Mouse (Mus musculus): ENCODE measurements at regions not wholly inside any gene's neighbourhood (a gene's known extent, or its start where the extent isn't known, plus 50 kb on each side); places are given as distances from the start of the nearest gene placed in this dataset.

- Histone ChIP-seq H3K4me3 (no peak overlapping the region), H3K36me3 (replicated peaks) (no peaks in the 10 kb centered on the region), H3K27ac (no peak overlapping the region), H3K4me1 (peaks cover 2% of the 10 kb centered on the region), H3K27me3 (ENCODE audit: poor library complexity, severe bottlenecking) (peaks cover 3% of the 10 kb centered on the region; the same call in 1 of the 2 replicates), H3K9me3 (no peaks in the 10 kb centered on the region)
- DNase-seq (ENCODE audit: extremely low spot score, low spot score): no peak
- WGBS: 91% methylated on average over 4 of the region's 4 CpGs
These were observed 286.6 kb upstream of the Nfe2l3 start for GRCm38 (mm10) chr6:51145863-51146262.

- no peak overlapping the region for H3K27ac ChIP-seq
- 91% methylated on average over 9 of the region's 9 CpGs for WGBS
- no peak for DNase-seq (ENCODE audit: extremely low spot score, low spot score)
These were observed 283.6 kb upstream of the Nfe2l3 start for GRCm38 (mm10) chr6:51148821-51149220.

GRCm38 (mm10) chr6:51150066-51150465 lies 282.4 kb upstream of the Nfe2l3 start:
- Histone ChIP-seq H3K4me1 (peaks cover 18% of the 10 kb centered on the region), H3K36me3 (replicated peaks) (no peaks in the 10 kb centered on the region), H3K27ac (no peak overlapping the region), H3K9me3 (no peaks in the 10 kb centered on the region), H3K27me3 (ENCODE audit: poor library complexity, severe bottlenecking) (peaks cover 5% of the 10 kb centered on the region; the same call in 1 of the 2 replicates), H3K4me3 (no peak overlapping the region)
- DNase-seq (ENCODE audit: extremely low spot score, low spot score): no peak
- 88% methylated on average over 2 of the region's 2 CpGs for WGBS

More at GRCm38 (mm10) chr6:51148821-51149220, 283.6 kb upstream of the Nfe2l3 start:
- Histone ChIP-seq H3K9me3 (no peaks in the 10 kb centered on the region), H3K27me3 (ENCODE audit: poor library complexity, severe bottlenecking) (peaks cover 5% of the 10 kb centered on the region; the same call in 1 of the 2 replicates), H3K4me1 (peaks cover 18% of the 10 kb centered on the region), H3K4me3 (no peak overlapping the region), H3K36me3 (replicated peaks) (no peaks in the 10 kb centered on the region)

- no peaks in the 10 kb centered on the region for H3K36me3 ChIP-seq (replicated peaks)
- H3K27ac ChIP-seq: no peak overlapping the region
- 91% methylated on average over 7 of the region's 7 CpGs for WGBS
- peaks cover 18% of the 10 kb centered on the region for H3K4me1 ChIP-seq
- DNase-seq (ENCODE audit: extremely low spot score, low spot score): no peak
- peaks cover 5% of the 10 kb centered on the region; the same call in 1 of the 2 replicates for H3K27me3 ChIP-seq (ENCODE audit: poor library complexity, severe bottlenecking)
- H3K4me3 ChIP-seq: no peak overlapping the region
- no peaks in the 10 kb centered on the region for H3K9me3 ChIP-seq
These were observed 282.0 kb upstream of the Nfe2l3 start for GRCm38 (mm10) chr6:51150486-51150885.

GRCm38 (mm10) chr6:51150916-51151315 lies 281.6 kb upstream of the Nfe2l3 start:
- H3K36me3 ChIP-seq (replicated peaks): no peaks in the 10 kb centered on the region
- 80% methylated on average over 2 of the region's 2 CpGs for WGBS
- H3K27me3 ChIP-seq (ENCODE audit: poor library complexity, severe bottlenecking): peaks cover 5% of the 10 kb centered on the region; the same call in 1 of the 2 replicates
- no peak overlapping the region for H3K27ac ChIP-seq
- H3K4me1 ChIP-seq: peaks cover 18% of the 10 kb centered on the region
- no peak overlapping the region for H3K4me3 ChIP-seq
- H3K9me3 ChIP-seq: no peaks in the 10 kb centered on the region
- DNase-seq (ENCODE audit: extremely low spot score, low spot score): no peak

GRCm38 (mm10) chr6:51156836-51157370 lies 275.6 kb upstream of the Nfe2l3 start:
- H3K36me3 ChIP-seq (replicated peaks): no peaks in the 10 kb centered on the region
- peaks cover 12% of the 10 kb centered on the region for H3K4me1 ChIP-seq
- H3K27me3 ChIP-seq (ENCODE audit: poor library complexity, severe bottlenecking): peaks cover 4% of the 10 kb centered on the region; the same call in 1 of the 2 replicates
- H3K4me3 ChIP-seq: no peak overlapping the region
- no peaks in the 10 kb centered on the region for H3K9me3 ChIP-seq
- DNase-seq (ENCODE audit: extremely low spot score, low spot score): no peak
- 80% methylated on average over 8 of the region's 8 CpGs for WGBS
- H3K27ac ChIP-seq: no peak overlapping the region

- Histone ChIP-seq H3K27ac (no peak overlapping the region; the same call in 1 of the 2 replicates), H3K27me3 (ENCODE audit: poor library complexity, severe bottlenecking) (0 out of 2 replicates have a peak, but pooled peaks cover 7% of the 10 kb centered on the region), H3K4me3 (no peak overlapping the region), H3K36me3 (replicated peaks) (no peaks in the 10 kb centered on the region), H3K9me3 (no peaks in the 10 kb centered on the region), H3K4me1 (peaks cover 28% of the 10 kb centered on the region)
- whole genome bisulfite sequencing: 81% methylated on average over 6 of the region's 6 CpGs
- no peak for DNase-seq (ENCODE audit: extremely low spot score, low spot score)
These were observed 271.3 kb upstream of the Nfe2l3 start for GRCm38 (mm10) chr6:51161149-51161548.

GRCm38 (mm10) chr6:51162208-51163082 lies 270.0 kb upstream of the Nfe2l3 start:
- peak overlapping the region; percentile 56; the same call in 1 of the 2 replicates for H3K27ac ChIP-seq

GRCm38 (mm10) chr6:51163266-51163665 lies 269.2 kb upstream of the Nfe2l3 start:
- H3K27ac ChIP-seq: peak overlapping the region; percentile 56; the same call in 1 of the 2 replicates
- DNase-seq (ENCODE audit: extremely low spot score, low spot score): no peak
- no peaks in the 10 kb centered on the region for H3K9me3 ChIP-seq
- H3K27me3 ChIP-seq (ENCODE audit: poor library complexity, severe bottlenecking): peaks cover 16% of the 10 kb centered on the region
- peaks cover 25% of the 10 kb centered on the region for H3K4me1 ChIP-seq
- WGBS: 82% methylated on average over 5 of the region's 5 CpGs
- H3K4me3 ChIP-seq: no peak overlapping the region
- no peaks in the 10 kb centered on the region for H3K36me3 ChIP-seq (replicated peaks)

More at GRCm38 (mm10) chr6:51162208-51163082, 270.0 kb upstream of the Nfe2l3 start:
- WGBS: 84% methylated on average over 14 of the region's 14 CpGs
- DNase-seq (ENCODE audit: extremely low spot score, low spot score): no peak
- H3K9me3 ChIP-seq: no peaks in the 10 kb centered on the region
- H3K27me3 ChIP-seq (ENCODE audit: poor library complexity, severe bottlenecking): peaks cover 12% of the 10 kb centered on the region
- H3K4me3 ChIP-seq: no peak overlapping the region
- H3K4me1 ChIP-seq: peaks cover 22% of the 10 kb centered on the region
- H3K36me3 ChIP-seq (replicated peaks): no peaks in the 10 kb centered on the region

GRCm38 (mm10) chr6:51163882-51164281 lies 268.6 kb upstream of the Nfe2l3 start:
- WGBS: 81% methylated on average over 4 of the region's 4 CpGs
- H3K27ac ChIP-seq: peak overlapping the region; percentile 13; the same call in 1 of the 2 replicates
- DNase-seq (ENCODE audit: extremely low spot score, low spot score): no peak
- peaks cover 31% of the 10 kb centered on the region for H3K4me1 ChIP-seq
- no peak overlapping the region for H3K4me3 ChIP-seq
- peaks cover 22% of the 10 kb centered on the region for H3K27me3 ChIP-seq (ENCODE audit: poor library complexity, severe bottlenecking)
- H3K36me3 ChIP-seq (replicated peaks): no peaks in the 10 kb centered on the region
- no peaks in the 10 kb centered on the region for H3K9me3 ChIP-seq

- DNase-seq (ENCODE audit: extremely low spot score, low spot score): no peak
- peaks cover 50% of the 10 kb centered on the region for H3K4me1 ChIP-seq
- WGBS: 91% methylated on average over 5 of the region's 5 CpGs
- no peak overlapping the region; the same call in 1 of the 2 replicates for H3K27ac ChIP-seq
- H3K4me3 ChIP-seq: no peak overlapping the region
- H3K27me3 ChIP-seq (ENCODE audit: poor library complexity, severe bottlenecking): peaks cover 38% of the 10 kb centered on the region
- no peaks in the 10 kb centered on the region for H3K9me3 ChIP-seq
- H3K36me3 ChIP-seq (replicated peaks): no peaks in the 10 kb centered on the region
These were observed 265.4 kb upstream of the Nfe2l3 start for GRCm38 (mm10) chr6:51167028-51167427.

- peak overlapping the region; percentile 50; the same call in 1 of the 2 replicates for H3K4me3 ChIP-seq
- H3K27ac ChIP-seq: peak overlapping the region; percentile 87
- peaks cover 48% of the 10 kb centered on the region for H3K27me3 ChIP-seq (ENCODE audit: poor library complexity, severe bottlenecking)
- no peaks in the 10 kb centered on the region for H3K9me3 ChIP-seq
- DNase-seq (ENCODE audit: extremely low spot score, low spot score): peak; percentile 89
- H3K36me3 ChIP-seq (replicated peaks): no peaks in the 10 kb centered on the region
- 2% methylated on average over 11 of the region's 11 CpGs for WGBS
- peaks cover 56% of the 10 kb centered on the region for H3K4me1 ChIP-seq
These were observed 264.4 kb upstream of the Nfe2l3 start for GRCm38 (mm10) chr6:51168048-51168447.

Data from forebrain, embryonic 10.5 days (tissue).